8 mouse cellular contexts compared by ENCODE assay signal in the genomic region with DNA sequence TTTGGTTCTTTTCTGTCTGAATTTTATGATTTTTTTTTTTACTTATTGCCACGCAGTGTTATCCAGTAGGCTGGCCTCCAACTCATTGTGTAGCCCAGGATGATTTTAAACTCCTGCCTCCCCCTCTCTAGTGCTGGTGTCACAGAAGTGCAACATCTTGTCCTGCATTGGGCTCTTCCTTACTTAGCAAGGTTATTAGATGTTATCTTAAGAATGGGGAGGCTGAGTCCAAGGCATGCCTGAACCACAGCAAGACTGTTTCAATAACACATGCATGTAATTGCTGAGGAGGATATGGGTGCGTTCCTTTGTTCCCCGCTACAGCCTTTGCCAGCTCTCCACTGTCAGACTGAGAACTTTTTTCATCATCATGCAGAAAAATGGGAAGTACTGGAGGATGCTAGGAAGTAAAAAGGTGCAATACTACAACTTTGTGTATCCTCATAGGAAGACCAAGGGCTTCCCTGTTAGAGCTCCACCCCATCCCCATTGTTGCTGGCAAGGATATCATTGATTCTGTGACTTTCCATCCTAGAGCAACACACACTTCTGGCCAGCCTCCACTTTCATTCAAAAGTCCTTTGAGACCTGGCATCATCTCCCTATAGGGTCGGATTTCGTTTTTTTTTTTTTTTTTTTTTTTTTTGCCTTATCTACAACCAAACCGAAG. TPM values are rescaled to one million over a fixed set of nuclear protein-coding genes. Genes with fewer than 3 reads are reported as not detected.
A peak's percentile ranks its signal among the peaks of the same experiment; 100 is the strongest.
DNase-seq lines count a peak whose midpoint lies in the region; ATAC-seq lines count a peak whose summit lies in the region.

No protein-coding gene starts in this region.

- peak overlapping the region; percentile 80 for H3K9ac ChIP-seq in heart, embryonic 12.5 days
- peak overlapping the region; percentile 82 for H3K9ac ChIP-seq in hindbrain, embryonic 13.5 days
- peak overlapping the region; percentile 75; the same call in 1 of the 2 replicates for H3K9ac ChIP-seq in midbrain, embryonic 15.5 days

- peak overlapping the region; percentile 69 for H3K4me2 ChIP-seq in heart, embryonic 12.5 days
- peak overlapping the region; percentile 67 for H3K4me2 ChIP-seq in hindbrain, embryonic 13.5 days
- peak overlapping the region; percentile 69 for H3K4me2 ChIP-seq in midbrain, embryonic 15.5 days

- 41% methylated on average over 6 of the region's 6 CpGs for WGBS in heart, embryonic 12.5 days
- WGBS in hindbrain, embryonic 13.5 days = 72% methylated on average over 6 of the region's 6 CpGs
- 68% methylated on average over 6 of the region's 6 CpGs for WGBS in midbrain, embryonic 15.5 days

- no peaks in the 10 kb centered on the region for H3K9me3 ChIP-seq in heart, embryonic 12.5 days (replicated peaks)
- H3K9me3 ChIP-seq in hindbrain, embryonic 13.5 days = no peaks in the 10 kb centered on the region
- H3K9me3 ChIP-seq in midbrain, embryonic 15.5 days = no peaks in the 10 kb centered on the region

- DNase-seq in heart, adult 8-10 months (ENCODE audit: low spot score) = no peak
- peak; percentile 27 for DNase-seq in cerebellum, adult 8-10 months
- no peak for DNase-seq in right cerebral cortex, adult 2 months (ENCODE audit: low spot score in 2 of 2)
- no peak for DNase-seq in urinary bladder, adult 18-20 months (ENCODE audit: low spot score in 2 of 2)
- DNase-seq in retina, postnatal 1 day = no peak

- peaks cover 22% of the 10 kb centered on the region for H3K4me1 ChIP-seq in heart, embryonic 12.5 days (replicated peaks)
- H3K4me1 ChIP-seq in hindbrain, embryonic 13.5 days (replicated peaks) = peaks cover 30% of the 10 kb centered on the region
- peaks cover 31% of the 10 kb centered on the region for H3K4me1 ChIP-seq in midbrain, embryonic 15.5 days

- H3K27ac ChIP-seq in heart, embryonic 12.5 days (ENCODE audit: poor library complexity, severe bottlenecking) = peak overlapping the region; percentile 91
- H3K27ac ChIP-seq in hindbrain, embryonic 13.5 days = peak overlapping the region; percentile 86; the same call in 1 of the 2 replicates
- peak overlapping the region; percentile 90 for H3K27ac ChIP-seq in midbrain, embryonic 15.5 days

- no peaks in the 10 kb centered on the region for H3K27me3 ChIP-seq in heart, embryonic 12.5 days (replicated peaks)
- H3K27me3 ChIP-seq in hindbrain, embryonic 13.5 days = no peaks in the 10 kb centered on the region
- no peaks in the 10 kb centered on the region for H3K27me3 ChIP-seq in midbrain, embryonic 15.5 days (replicated peaks)

- H3K4me3 ChIP-seq in heart, embryonic 12.5 days = peak overlapping the region; percentile 90
- H3K4me3 ChIP-seq in hindbrain, embryonic 13.5 days = peak overlapping the region; percentile 55
- peak overlapping the region; percentile 70 for H3K4me3 ChIP-seq in midbrain, embryonic 15.5 days

- H3K36me3 ChIP-seq in heart, embryonic 12.5 days = peaks cover 38% of the 10 kb centered on the region
- peaks cover 35% of the 10 kb centered on the region for H3K36me3 ChIP-seq in hindbrain, embryonic 13.5 days
- peaks cover 29% of the 10 kb centered on the region for H3K36me3 ChIP-seq in midbrain, embryonic 15.5 days (replicated peaks)

- ATAC-seq in heart, embryonic 12.5 days (ENCODE audit: insufficient number of reproducible peaks, low FRiP score) = no peak
- ATAC-seq in hindbrain, embryonic 13.5 days (ENCODE audit: low FRiP score) = no peak
- ATAC-seq in midbrain, embryonic 15.5 days (replicated peaks) = no peak

RNA-seq across cellular contexts. Expression of a gene that starts 1.1 kb away (rescaled TPM):
- 4,835 and 4,880 TPM in 2 replicates for polyA plus RNA-seq in heart, embryonic 12.5 days (2016; fragmentation: Nextera tagmentation; extraction: Ambion mirVana)
- 1,000 to 10,000 TPM; 7,887 to 9,725 (median 8,934) TPM for total RNA-seq in heart, adult 8-10 months (2022)
- 2,105 and 2,130 TPM in 2 replicates for polyA plus RNA-seq in hindbrain, embryonic 13.5 days (2015; fragmentation: Nextera tagmentation; extraction: Ambion mirVana)
- polyA plus RNA-seq in midbrain, embryonic 15.5 days (2015; fragmentation: Nextera tagmentation; extraction: Ambion mirVana) = 2,030 and 2,053 TPM in 2 replicates

RNA-seq across cellular contexts. Expression of a gene that starts 9.4 kb away (rescaled TPM):
- 11.3 and 12.2 TPM in 2 replicates for polyA plus RNA-seq in heart, embryonic 12.5 days (2016; fragmentation: Nextera tagmentation; extraction: Ambion mirVana)
- 10 to 100 TPM; 21.3 to 22.8 (median 22.1) TPM for total RNA-seq in heart, adult 8-10 months (2022)
- polyA plus RNA-seq in hindbrain, embryonic 13.5 days (2015; fragmentation: Nextera tagmentation; extraction: Ambion mirVana) = 12.6 and 13.4 TPM in 2 replicates
- polyA plus RNA-seq in midbrain, embryonic 15.5 days (2015; fragmentation: Nextera tagmentation; extraction: Ambion mirVana) = 9.2 and 10.9 TPM in 2 replicates

RNA-seq across cellular contexts. Expression of a gene that starts 23.2 kb away (rescaled TPM):
- polyA plus RNA-seq in heart, embryonic 12.5 days (2016; fragmentation: Nextera tagmentation; extraction: Ambion mirVana) = 363 and 375 TPM in 2 replicates
- total RNA-seq in heart, adult 8-10 months (2022) = 100 to 1,000 TPM in 1 of 4 experiments, 10 to 100 TPM in 3; 77.8 to 104 (median 91.6) TPM
- polyA plus RNA-seq in hindbrain, embryonic 13.5 days (2015; fragmentation: Nextera tagmentation; extraction: Ambion mirVana) = 440 and 454 TPM in 2 replicates
- polyA plus RNA-seq in midbrain, embryonic 15.5 days (2015; fragmentation: Nextera tagmentation; extraction: Ambion mirVana) = 351 and 372 TPM in 2 replicates

RNA-seq across cellular contexts. Expression of a gene that starts 46.6 kb away (rescaled TPM):
- 573 and 577 TPM in 2 replicates for polyA plus RNA-seq in heart, embryonic 12.5 days (2016; fragmentation: Nextera tagmentation; extraction: Ambion mirVana)
- total RNA-seq in heart, adult 8-10 months (2022) = 100 to 1,000 TPM; 503 to 580 (median 537) TPM
- 609 and 615 TPM in 2 replicates for polyA plus RNA-seq in hindbrain, embryonic 13.5 days (2015; fragmentation: Nextera tagmentation; extraction: Ambion mirVana)
- 473 and 476 TPM in 2 replicates for polyA plus RNA-seq in midbrain, embryonic 15.5 days (2015; fragmentation: Nextera tagmentation; extraction: Ambion mirVana)
